Mouse (Mus musculus) G1E (cell line): ENCODE results near the gene Pck1. TPM values are rescaled to one million over a fixed set of nuclear protein-coding genes. Genes with fewer than 3 reads are reported as not detected.

ENCODE experiments used
- ATAC-seq: 2 replicates; pipeline ENCODE4 v1.8.0; 2016; ENCODE audit warnings: mild to moderate bottlenecking; ENCODE audit not compliant: insufficient number of reproducible peaks, poor library complexity, low FRiP score, severe bottlenecking; ENCODE audit errors: extremely low read depth
- DNase-seq: peaks from one replicate; pipeline ENCODE4 v3.0.0; 2012; ENCODE audit warnings: low spot score
- H3K27me3 ChIP-seq: 2 replicates; pipeline ENCODE4 v1.6.1; 2012; ENCODE audit warnings: mild to moderate bottlenecking, low read length, inconsistent platforms; ENCODE audit not compliant: insufficient read depth
- H3K36me3 ChIP-seq: replicated peaks from 2 replicates; pipeline ENCODE3; 2012; ENCODE audit warnings: mild to moderate bottlenecking, inconsistent platforms
- H3K4me1 ChIP-seq: 2 replicates; pipeline ENCODE4 v1.6.1; 2012; ENCODE audit warnings: low read depth, low read length, inconsistent platforms, mixed read lengths; ENCODE audit not compliant: insufficient read depth
- H3K4me3 ChIP-seq: 2 replicates; pipeline ENCODE4 v1.5.1; 2012; ENCODE audit warnings: low read depth, mild to moderate bottlenecking, inconsistent platforms, low read length, moderate library complexity, mixed read lengths
- H3K9me3 ChIP-seq: replicated peaks from 2 replicates; pipeline ENCODE4 v1.6.1; 2012; ENCODE audit warnings: inconsistent platforms
- CTCF ChIP-seq: IDR thresholded peaks from 2 replicates; pipeline ENCODE4 v1.5.1; 2012; ENCODE audit warnings: low read depth, low read length, inconsistent platforms, mixed read lengths
- GATA1 ChIP-seq: IDR thresholded peaks from 2 replicates; pipeline ENCODE4 v1.6.1; 2012; ENCODE audit warnings: borderline replicate concordance, low read length, inconsistent platforms, mixed read lengths
- GATA2 ChIP-seq: IDR thresholded peaks from 2 replicates; pipeline ENCODE4 v1.6.1; 2012; ENCODE audit warnings: low read depth, low read length, inconsistent platforms, borderline replicate concordance
- POLR2AphosphoS5 ChIP-seq: IDR thresholded peaks from 2 replicates; pipeline ENCODE4 v1.6.1; 2012; ENCODE audit warnings: low read depth, low read length, inconsistent platforms; ENCODE audit not compliant: insufficient replicate concordance
- TAL1 ChIP-seq: conservative IDR thresholded peaks from 2 replicates; pipeline ENCODE4 v1.6.1; 2012; ENCODE audit warnings: low read depth, low read length, inconsistent platforms, mixed read lengths
- polyA plus RNA-seq: library from polyadenylated mRNA; stranded (reverse); fragments of >175 nt; gene quantifications from 2 replicates; pipeline ENCODE4 v1.2.3, GENCODE M21; 2012
- total RNA-seq, 2 experiments: library from RNA; stranded (forward) in 1 of 2; stranded (reverse) in 1 of 2; fragments of 200-1000 nt in 1 of 2; fragments of >200 nt in 1 of 2; fragmentation: Nextera tagmentation in 1 of 2; gene quantifications; 2 replicates each; pipeline ENCODE4 v1.2.3; 2014 to 2017

The Pck1 gene
- total RNA-seq (2014; fragmentation: Nextera tagmentation) (not detected in 2 replicates), total RNA-seq (2017) (0.11 TPM in 1 of 2 replicates, not detected in the other), polyA plus RNA-seq (not detected in 2 replicates)

GRCm38 (mm10) chr2:173152436-173153151 lies at the start of gene Pck1:
TSS of gene Pck1 (plus strand) at chr2:173153048.
- no peak for DNase-seq
- no peaks in the 10 kb centered on the region for H3K27me3 ChIP-seq
- H3K4me1 ChIP-seq = no peaks in the 10 kb centered on the region
- H3K36me3 ChIP-seq = no peaks in the 10 kb centered on the region
- no peak for ATAC-seq
- TF ChIP-seq GATA1 (no peak), CTCF (no peak), GATA2 (no peak), TAL1 (no peak), POLR2AphosphoS5 (no peak)
- H3K9me3 ChIP-seq = peaks cover 91% of the 10 kb centered on the region
- no peak within 1 kb of the TSS; the same call in 1 of the 2 replicates for H3K4me3 ChIP-seq

GRCm38 (mm10) chr2:173106409-173106808 lies 46.4 kb upstream of the Pck1 start:
- ATAC-seq (no peak), DNase-seq (no peak)
- Histone ChIP-seq H3K4me1 (no peaks in the 10 kb centered on the region), H3K36me3 (no peaks in the 10 kb centered on the region), H3K27me3 (no peaks in the 10 kb centered on the region), H3K9me3 (peaks cover 63% of the 10 kb centered on the region), H3K4me3 (no peak overlapping the region)
- no peak for TF ChIP-seq GATA2
- TF ChIP-seq POLR2AphosphoS5 = no peak
- TF ChIP-seq TAL1 = no peak
- no peak for TF ChIP-seq CTCF
- no peak for TF ChIP-seq GATA1

GRCm38 (mm10) chr2:173106889-173107785 lies 45.7 kb upstream of the Pck1 start:
- TF ChIP-seq CTCF = no peak
- no peak for TF ChIP-seq GATA1
- TF ChIP-seq TAL1 = no peak
- no peak for TF ChIP-seq GATA2
- no peak for TF ChIP-seq POLR2AphosphoS5
- ATAC-seq = no peak

DNA sequence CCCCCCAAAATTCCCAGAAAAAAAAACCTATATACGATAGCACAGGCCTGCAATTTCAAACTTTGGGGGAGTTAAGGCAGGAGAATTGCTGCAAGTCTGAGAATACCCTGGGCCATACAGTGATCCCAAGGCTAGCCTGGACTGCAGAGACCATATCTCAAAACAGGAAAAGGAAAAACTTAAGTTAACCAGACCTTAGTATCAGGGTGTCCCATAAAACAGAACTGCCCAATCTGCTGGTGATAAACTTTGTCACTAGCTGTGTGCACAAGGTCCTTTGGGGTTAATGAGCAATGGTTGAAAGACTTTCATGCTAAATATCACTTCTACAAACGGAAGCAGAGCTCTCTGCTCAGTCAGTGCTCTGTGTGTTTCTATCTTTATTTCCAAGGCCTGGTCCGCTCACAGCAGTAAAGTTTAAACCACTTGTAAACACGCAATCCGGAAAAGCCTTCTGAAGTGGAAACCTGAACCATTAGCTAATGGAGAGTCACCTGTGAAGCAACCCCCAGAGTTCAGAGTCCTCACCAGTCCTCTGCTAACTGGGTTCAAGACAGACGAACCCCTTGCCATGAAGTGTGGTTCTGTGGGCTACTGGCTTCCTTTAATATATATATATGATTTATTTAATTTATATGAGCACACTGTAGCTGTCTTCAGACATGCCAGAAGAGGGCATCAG lies 44.2 kb upstream of the Pck1 start:
- DNase-seq (no peak), ATAC-seq (no peak)
- no peak for TF ChIP-seq GATA1
- no peak for TF ChIP-seq POLR2AphosphoS5
- no peak for TF ChIP-seq TAL1
- TF ChIP-seq GATA2 = no peak
- TF ChIP-seq CTCF = no peak
- H3K4me3 ChIP-seq = no peak overlapping the region
- peaks cover 68% of the 10 kb centered on the region for H3K9me3 ChIP-seq
- H3K36me3 ChIP-seq = no peaks in the 10 kb centered on the region
- H3K4me1 ChIP-seq = no peaks in the 10 kb centered on the region
- H3K27me3 ChIP-seq = no peaks in the 10 kb centered on the region

More at GRCm38 (mm10) chr2:173106889-173107785, 45.7 kb upstream of the Pck1 start:
- DNase-seq = no peak
- no peaks in the 10 kb centered on the region for H3K4me1 ChIP-seq
- H3K9me3 ChIP-seq = peaks cover 64% of the 10 kb centered on the region
- no peak overlapping the region for H3K4me3 ChIP-seq
- no peaks in the 10 kb centered on the region for H3K27me3 ChIP-seq
- no peaks in the 10 kb centered on the region for H3K36me3 ChIP-seq

GRCm38 (mm10) chr2:173109510-173109909 lies 43.3 kb upstream of the Pck1 start:
- Histone ChIP-seq H3K4me1 (no peaks in the 10 kb centered on the region), H3K9me3 (peaks cover 71% of the 10 kb centered on the region), H3K27me3 (no peaks in the 10 kb centered on the region), H3K4me3 (no peak overlapping the region), H3K36me3 (no peaks in the 10 kb centered on the region)
- TF ChIP-seq CTCF (no peak), POLR2AphosphoS5 (no peak), TAL1 (no peak), GATA2 (no peak), GATA1 (no peak)
- DNase-seq (no peak), ATAC-seq (no peak)
